Comparison of ENCODE assay signal across 8 mouse cellular contexts in genomic region chr1:136233892-136234594, GRCm38 (mm10). TPM values are rescaled to one million over a fixed set of nuclear protein-coding genes. Genes with fewer than 3 reads are reported as not detected.
DNase-seq lines count a peak whose midpoint lies in the region; ATAC-seq and TF ChIP-seq lines count a peak whose summit lies in the region.

TSS of gene Inava (minus strand) at chr1:136234264.

- peak within 1 kb of the TSS; percentile 61 for H3K4me3 ChIP-seq in heart, embryonic 12.5 days
- H3K4me3 ChIP-seq in embryonic facial prominence, embryonic 13.5 days = peak within 1 kb of the TSS; percentile 64
- peak within 1 kb of the TSS; percentile 58 for H3K4me3 ChIP-seq in hindbrain, postnatal 0 days (ENCODE audit: low read length)
- peak within 1 kb of the TSS; percentile 68 for H3K4me3 ChIP-seq in limb, embryonic 13.5 days
- H3K4me3 ChIP-seq in midbrain, embryonic 16.5 days (ENCODE audit: low read depth, low read length) = peak within 1 kb of the TSS; percentile 62
- peak within 1 kb of the TSS; percentile 60 for H3K4me3 ChIP-seq in thymus, adult 2 months (ENCODE audit: control insufficient read depth, insufficient read depth, low read length)

- no peak within 1 kb of the TSS for H3K27ac ChIP-seq in heart, embryonic 12.5 days (ENCODE audit: poor library complexity, severe bottlenecking)
- peak within 1 kb of the TSS; percentile 78 for H3K27ac ChIP-seq in embryonic facial prominence, embryonic 13.5 days
- no peak within 1 kb of the TSS; the same call in 1 of the 2 replicates for H3K27ac ChIP-seq in hindbrain, postnatal 0 days
- peak within 1 kb of the TSS; percentile 52 for H3K27ac ChIP-seq in limb, embryonic 13.5 days
- H3K27ac ChIP-seq in midbrain, embryonic 16.5 days (ENCODE audit: low read length) = peak within 1 kb of the TSS; percentile 35; the same call in 1 of the 2 replicates
- H3K27ac ChIP-seq in thymus, adult 2 months (ENCODE audit: control insufficient read depth, insufficient read depth, low read length) = no peak within 1 kb of the TSS

- peak within 1 kb of the TSS; percentile 66 for H3K9ac ChIP-seq in heart, embryonic 12.5 days
- peak within 1 kb of the TSS; percentile 77 for H3K9ac ChIP-seq in embryonic facial prominence, embryonic 13.5 days
- H3K9ac ChIP-seq in hindbrain, postnatal 0 days (replicated peaks; ENCODE audit: low read length) = peak within 1 kb of the TSS; percentile 49
- peak within 1 kb of the TSS; percentile 78 for H3K9ac ChIP-seq in limb, embryonic 13.5 days
- peak within 1 kb of the TSS; percentile 77 for H3K9ac ChIP-seq in midbrain, embryonic 16.5 days (ENCODE audit: low read depth, low read length)

- peaks cover 52% of the 10 kb centered on the region for H3K27me3 ChIP-seq in heart, embryonic 12.5 days (replicated peaks)
- H3K27me3 ChIP-seq in embryonic facial prominence, embryonic 13.5 days = no peaks in the 10 kb centered on the region
- no peaks in the 10 kb centered on the region for H3K27me3 ChIP-seq in hindbrain, postnatal 0 days (ENCODE audit: insufficient read depth, low read length)
- H3K27me3 ChIP-seq in limb, embryonic 13.5 days = no peaks in the 10 kb centered on the region
- H3K27me3 ChIP-seq in midbrain, embryonic 16.5 days (ENCODE audit: control insufficient read depth, insufficient read depth, low read depth, low read length) = peaks cover 3% of the 10 kb centered on the region; the same call in 1 of the 2 replicates
- no peaks in the 10 kb centered on the region; the same call in 1 of the 2 replicates for H3K27me3 ChIP-seq in thymus, adult 2 months (ENCODE audit: control insufficient read depth, insufficient read depth, low read length)

- H3K4me2 ChIP-seq in heart, embryonic 12.5 days = peak within 1 kb of the TSS; percentile 92
- peak within 1 kb of the TSS; percentile 75 for H3K4me2 ChIP-seq in embryonic facial prominence, embryonic 13.5 days
- H3K4me2 ChIP-seq in hindbrain, postnatal 0 days (ENCODE audit: low read depth, low read length) = peak within 1 kb of the TSS; percentile 67
- H3K4me2 ChIP-seq in limb, embryonic 13.5 days (replicated peaks) = peak within 1 kb of the TSS; percentile 81
- peak within 1 kb of the TSS; percentile 91 for H3K4me2 ChIP-seq in midbrain, embryonic 16.5 days (ENCODE audit: low read length)

- H3K36me3 ChIP-seq in heart, embryonic 12.5 days = no peaks in the 10 kb centered on the region
- no peaks in the 10 kb centered on the region for H3K36me3 ChIP-seq in embryonic facial prominence, embryonic 13.5 days
- H3K36me3 ChIP-seq in hindbrain, postnatal 0 days (ENCODE audit: insufficient read depth, low read length) = no peaks in the 10 kb centered on the region
- no peaks in the 10 kb centered on the region for H3K36me3 ChIP-seq in limb, embryonic 13.5 days
- H3K36me3 ChIP-seq in midbrain, embryonic 16.5 days (ENCODE audit: control insufficient read depth, insufficient read depth, low read length) = no peaks in the 10 kb centered on the region
- H3K36me3 ChIP-seq in thymus, adult 2 months (ENCODE audit: control insufficient read depth, insufficient read depth, low read length) = no peaks in the 10 kb centered on the region

- no peak; the same call in 1 of the 2 replicates for TF ChIP-seq CTCF in hindbrain, postnatal 0 days (IDR thresholded peaks at IDR 0.05; ENCODE audit: low read depth)
- TF ChIP-seq CTCF in thymus, adult 2 months (IDR thresholded peaks at IDR 0.05; ENCODE audit: borderline replicate concordance, control insufficient read depth, extremely low read depth, insufficient read depth, low read length, poor library complexity) = no peak

- no peak for DNase-seq in heart, adult 9 months (ENCODE audit: low spot score in 2 of 2)
- DNase-seq in adrenal gland, postnatal 14 days = peak; percentile 49
- DNase-seq in hindbrain, postnatal 0 days (ENCODE audit: low spot score) = peak; percentile 72
- peak; percentile 49 for DNase-seq in thymus, adult 2 months

- H3K4me1 ChIP-seq in heart, embryonic 12.5 days (replicated peaks) = peaks cover 24% of the 10 kb centered on the region
- peaks cover 47% of the 10 kb centered on the region for H3K4me1 ChIP-seq in embryonic facial prominence, embryonic 13.5 days
- peaks cover 11% of the 10 kb centered on the region; the same call in 1 of the 2 replicates for H3K4me1 ChIP-seq in hindbrain, postnatal 0 days (ENCODE audit: insufficient read depth, low read length)
- H3K4me1 ChIP-seq in limb, embryonic 13.5 days = peaks cover 46% of the 10 kb centered on the region
- peaks cover 29% of the 10 kb centered on the region for H3K4me1 ChIP-seq in midbrain, embryonic 16.5 days (ENCODE audit: control insufficient read depth, insufficient read depth, low read length)
- H3K4me1 ChIP-seq in thymus, adult 2 months (replicated peaks; ENCODE audit: control insufficient read depth, insufficient read depth, low read length) = peaks cover 25% of the 10 kb centered on the region

- no peak for TF ChIP-seq POLR2A in thymus, adult 2 months (IDR thresholded peaks at IDR 0.05; ENCODE audit: control insufficient read depth, extremely low read depth, insufficient read depth, low read length, poor library complexity)

- peak; percentile 67 for ATAC-seq in heart, embryonic 12.5 days (ENCODE audit: insufficient number of reproducible peaks, low FRiP score)
- ATAC-seq in embryonic facial prominence, embryonic 13.5 days (ENCODE audit: insufficient number of reproducible peaks, insufficient read depth, low FRiP score, low TSS enrichment, low read depth) = peak; percentile 76
- peak; percentile 88 for ATAC-seq in hindbrain, postnatal 0 days
- ATAC-seq in limb, embryonic 13.5 days (ENCODE audit: low FRiP score, low read depth) = peak; percentile 81
- ATAC-seq in midbrain, embryonic 16.5 days = peak; percentile 70

- H3K9me3 ChIP-seq in heart, embryonic 12.5 days (replicated peaks) = no peaks in the 10 kb centered on the region
- no peaks in the 10 kb centered on the region for H3K9me3 ChIP-seq in embryonic facial prominence, embryonic 13.5 days
- H3K9me3 ChIP-seq in hindbrain, postnatal 0 days (ENCODE audit: low read length) = no peaks in the 10 kb centered on the region
- H3K9me3 ChIP-seq in limb, embryonic 13.5 days = no peaks in the 10 kb centered on the region
- H3K9me3 ChIP-seq in midbrain, embryonic 16.5 days (replicated peaks; ENCODE audit: control insufficient read depth, low read length, poor library complexity, severe bottlenecking) = no peaks in the 10 kb centered on the region

- 2% methylated on average over 50 of the region's 51 CpGs for WGBS in heart, embryonic 12.5 days
- under 1% methylated on average over 50 of the region's 51 CpGs for WGBS in embryonic facial prominence, embryonic 13.5 days
- WGBS in hindbrain, postnatal 0 days = under 1% methylated on average over 48 of the region's 51 CpGs
- WGBS in limb, embryonic 13.5 days = 0% methylated on average over 43 of the region's 51 CpGs
- 1% methylated on average over 47 of the region's 51 CpGs for WGBS in midbrain, embryonic 16.5 days
- WGBS in thymus, adult 2 months = 2% methylated on average over 51 of the region's 51 CpGs

RNA-seq across cellular contexts. Expression of gene Inava, which starts in this region (rescaled TPM):
- 1.3 and 1.6 TPM in 2 replicates for polyA plus RNA-seq in heart, embryonic 12.5 days (2016; fragmentation: Nextera tagmentation; extraction: Ambion mirVana)
- not detected in 2 replicates for total RNA-seq in adrenal gland, postnatal 14 days (2021)
- 18.7 and 22.7 TPM in 2 replicates for polyA plus RNA-seq in embryonic facial prominence, embryonic 13.5 days (2015; fragmentation: Nextera tagmentation; extraction: Ambion mirVana)
- total RNA-seq in hindbrain, postnatal 0 days (2014; rRNA removed) = 4.5 and 11.3 TPM in 2 replicates
- polyA plus RNA-seq in hindbrain, postnatal 0 days (2015; fragmentation: Nextera tagmentation; extraction: Ambion mirVana) = 2.8 and 2.9 TPM in 2 replicates
- polyA plus RNA-seq in limb, embryonic 13.5 days (2015; fragmentation: Nextera tagmentation; extraction: Ambion mirVana) = 18.8 and 21.1 TPM in 2 replicates
- 1.5 and 3.0 TPM in 2 replicates for polyA plus RNA-seq in midbrain, embryonic 16.5 days (2015; fragmentation: Nextera tagmentation; extraction: Ambion mirVana)
- polyA plus RNA-seq in thymus, adult 2 months (2012; rRNA removed) = 8.5 and 9.7 TPM in 2 replicates

Comparison
In these comparisons a context has a peak if more than half of its experiments do, and no peak if none do; other contexts are left out.
1. Peak in DNase-seq in adrenal gland, postnatal 14 days; RNA of the gene not detected or under 1 TPM.
2. H3K27ac ChIP-seq: peak in embryonic facial prominence, embryonic 13.5 days (single experiment), limb, embryonic 13.5 days (single experiment) and midbrain, embryonic 16.5 days (single experiment); none in heart, embryonic 12.5 days (single experiment), hindbrain, postnatal 0 days (single experiment) and thymus, adult 2 months (single experiment).
3. DNase-seq: peak in hindbrain, postnatal 0 days (single experiment) and thymus, adult 2 months (single experiment); none in heart, adult 9 months (0 of 2).
4. Peak in every context shown above with its lines, with median percentiles within 50 percentile points of each other: ATAC-seq, H3K4me2 ChIP-seq, H3K4me3 ChIP-seq and H3K9ac ChIP-seq.